Mouse (Mus musculus): ENCODE measurements around the gene Col23a1. TPM values are rescaled to one million over a fixed set of nuclear protein-coding genes. Genes with fewer than 3 reads are reported as not detected.

The Col23a1 gene
- total RNA-seq, 2 experiments from 2014 or later: 11.1 to 11.3 TPM

GRCm38 (mm10) chr11:51293956-51294530 is 4.3 kb downstream of the Col23a1 start:
- H3K27ac ChIP-seq: no peak overlapping the region
- intact Hi-C loops (cut with DNase I): no loop called here
- TF ChIP-seq CTCF (IDR thresholded peaks at IDR 0.05): no peak
- H3K4me3 ChIP-seq: no peak overlapping the region
- DNase-seq (ENCODE audit: extremely low spot score in 1 of 2, low spot score in 2 of 2): no peak

- H3K4me3 ChIP-seq: no peak overlapping the region
- TF ChIP-seq CTCF (IDR thresholded peaks at IDR 0.05): no peak
- DNase-seq (ENCODE audit: extremely low spot score in 1 of 2, low spot score in 2 of 2): no peak
- intact Hi-C loops (cut with DNase I): no loop called here
- H3K27ac ChIP-seq: no peak overlapping the region
These were observed 6.0 kb downstream of the Col23a1 start for GRCm38 (mm10) chr11:51295742-51296141.

GRCm38 (mm10) chr11:51298691-51299090 is 9.0 kb downstream of the Col23a1 start:
- TF ChIP-seq CTCF (IDR thresholded peaks at IDR 0.05): no peak
- Histone ChIP-seq H3K4me3 (no peak overlapping the region), H3K27ac (no peak overlapping the region)
- no peak for DNase-seq (ENCODE audit: extremely low spot score in 1 of 2, low spot score in 2 of 2)
- intact Hi-C loops (cut with DNase I): no loop called here

GRCm38 (mm10) chr11:51302396-51302795 is 12.7 kb downstream of the Col23a1 start:
- Histone ChIP-seq H3K4me3 (no peak overlapping the region), H3K27ac (no peak overlapping the region)
- intact Hi-C loops (cut with DNase I): no loop called here
- no peak for TF ChIP-seq CTCF (IDR thresholded peaks at IDR 0.05)
- no peak for DNase-seq (ENCODE audit: extremely low spot score in 1 of 2, low spot score in 2 of 2)

GRCm38 (mm10) chr11:51303981-51304553 is 14.3 kb downstream of the Col23a1 start:
- intact Hi-C loops (cut with DNase I): no loop called here
- peak in 1 of 2 experiments; percentile 21 for DNase-seq (ENCODE audit: extremely low spot score in 1 of 2, low spot score in 2 of 2)
- H3K4me3 ChIP-seq: no peak overlapping the region
- TF ChIP-seq CTCF (IDR thresholded peaks at IDR 0.05): no peak
- no peak overlapping the region for H3K27ac ChIP-seq

DNA sequence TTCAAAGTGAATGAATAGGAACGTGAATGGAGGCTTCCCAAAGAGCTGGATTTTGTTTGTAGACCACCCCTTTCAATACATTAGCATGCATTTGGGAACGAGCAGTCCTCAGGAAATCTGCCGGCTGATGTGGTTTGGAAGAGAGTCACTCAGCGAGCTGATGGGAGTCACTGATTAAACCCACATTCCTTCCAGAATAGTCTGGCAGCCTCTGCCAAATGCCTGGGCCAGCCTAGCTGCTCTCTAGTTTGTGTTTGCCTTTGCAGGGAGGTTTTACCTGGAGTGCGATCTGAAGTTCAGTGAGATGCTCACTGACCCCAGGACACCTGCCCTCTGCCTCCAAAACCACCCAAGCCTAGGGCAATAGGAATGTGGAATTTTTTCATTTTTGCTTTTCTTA is 18.6 kb downstream of the Col23a1 start:
- TF ChIP-seq CTCF (IDR thresholded peaks at IDR 0.05): no peak
- no peak overlapping the region for H3K27ac ChIP-seq
- intact Hi-C loops (cut with DNase I): no loop called here
- no peak overlapping the region for H3K4me3 ChIP-seq
- DNase-seq (ENCODE audit: extremely low spot score in 1 of 2, low spot score in 2 of 2): no peak

DNA sequence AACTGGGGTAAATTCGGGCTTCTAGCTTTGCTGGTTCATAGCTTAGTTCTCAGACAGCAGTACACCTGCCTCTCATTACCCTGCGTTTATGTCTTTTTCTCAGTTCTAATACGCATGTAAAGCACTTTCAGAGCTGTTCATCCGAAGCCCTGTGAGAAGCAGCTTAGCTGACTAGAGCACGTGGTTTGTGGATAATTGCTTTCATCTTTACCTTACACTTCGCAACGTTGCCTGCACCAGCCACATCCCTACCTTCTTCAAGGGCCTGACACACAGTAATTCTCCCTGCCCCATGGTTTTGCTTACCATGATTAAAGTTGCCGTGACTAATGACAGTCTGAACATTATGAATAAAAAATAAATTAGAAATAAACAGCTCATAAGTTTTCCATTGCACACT is 22.1 kb downstream of the Col23a1 start:
- no peak for TF ChIP-seq CTCF (IDR thresholded peaks at IDR 0.05)
- Histone ChIP-seq H3K4me3 (no peak overlapping the region), H3K27ac (no peak overlapping the region)
- no peak for DNase-seq (ENCODE audit: extremely low spot score in 1 of 2, low spot score in 2 of 2)
- intact Hi-C loops (cut with DNase I): no loop called here

DNA sequence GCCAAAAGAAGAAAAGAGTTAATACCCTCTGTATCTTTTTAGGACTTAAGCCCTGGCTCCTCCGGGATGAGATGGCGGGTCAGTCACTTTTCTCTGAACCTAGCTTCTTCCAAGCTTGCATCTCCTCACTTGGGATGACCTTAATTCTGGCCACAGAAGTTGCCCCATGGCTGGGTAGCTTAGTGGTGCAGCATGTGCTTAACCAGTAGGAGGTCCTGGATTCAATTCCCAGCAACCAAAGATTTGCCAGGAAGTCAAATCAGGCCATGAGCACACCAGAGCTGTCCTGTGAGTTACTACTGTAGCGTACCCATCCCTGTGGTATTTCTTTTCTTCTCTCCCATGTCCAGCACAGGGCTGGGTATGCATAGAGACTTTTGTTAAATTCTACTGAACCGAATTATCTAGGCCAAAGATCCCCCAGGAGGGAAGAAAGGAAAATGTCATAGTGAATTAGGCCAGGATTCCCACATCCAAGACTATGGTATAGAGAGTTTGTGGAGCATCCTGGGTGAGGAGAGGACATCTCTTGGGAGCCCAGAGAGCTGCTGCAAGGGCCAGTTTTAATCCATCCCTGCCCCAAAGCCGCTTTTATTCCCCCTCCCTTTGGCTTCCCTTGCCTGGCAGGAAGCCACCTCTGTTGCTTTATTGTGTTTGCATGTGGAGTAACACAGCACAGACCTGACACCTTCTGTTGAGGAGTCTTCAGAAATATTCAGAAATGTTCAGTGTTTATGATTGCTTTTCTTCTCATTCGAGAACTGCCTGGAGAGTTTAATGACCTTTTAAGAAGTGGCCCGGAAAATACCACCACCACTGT is 26.5 kb downstream of the Col23a1 start:
- intact Hi-C loops (cut with DNase I): no loop called here

DNA sequence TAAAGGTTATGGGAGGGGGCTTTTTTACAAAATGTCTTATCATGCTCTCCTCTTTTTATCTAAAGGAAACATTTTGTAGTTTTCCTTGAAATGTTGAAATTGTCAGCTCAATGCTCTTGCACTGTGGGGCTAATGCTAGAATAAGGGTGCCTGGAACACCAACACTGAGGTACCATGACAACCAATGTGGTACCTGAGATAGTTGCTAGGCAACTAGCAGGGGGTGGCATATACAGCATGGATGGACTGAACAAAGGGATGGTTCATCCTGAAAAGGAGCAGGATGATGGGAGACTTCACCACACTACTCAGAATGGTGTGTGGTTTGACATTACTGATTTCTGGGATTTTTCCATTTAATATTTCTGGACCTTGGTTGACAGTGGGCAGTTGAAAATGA is 30.9 kb downstream of the Col23a1 start:
- no peak for DNase-seq (ENCODE audit: extremely low spot score in 1 of 2, low spot score in 2 of 2)
- Histone ChIP-seq H3K4me3 (no peak overlapping the region), H3K27ac (no peak overlapping the region)
- intact Hi-C loops (cut with DNase I): no loop called here
- no peak for TF ChIP-seq CTCF (IDR thresholded peaks at IDR 0.05)

More for the DNA sequence above, 26.5 kb downstream of the Col23a1 start:
- DNase-seq (ENCODE audit: extremely low spot score in 1 of 2, low spot score in 2 of 2): no peak
- no peak overlapping the region for H3K4me3 ChIP-seq
- H3K27ac ChIP-seq: no peak overlapping the region
- no peak for TF ChIP-seq CTCF (IDR thresholded peaks at IDR 0.05)

- H3K4me3 ChIP-seq: no peak overlapping the region
- peak; percentile 59 for TF ChIP-seq CTCF (IDR thresholded peaks at IDR 0.05)
- no peak for DNase-seq (ENCODE audit: extremely low spot score in 1 of 2, low spot score in 2 of 2)
- H3K27ac ChIP-seq: no peak overlapping the region
- intact Hi-C loops (cut with DNase I): loop anchor here (2.0 to 5.0 kb wide), 3 partner anchors 65 to 208 kb away; no protein-coding TSS in a partner anchor
These were observed 37.2 kb downstream of the Col23a1 start for GRCm38 (mm10) chr11:51326908-51327307.

GRCm38 (mm10) chr11:51328387-51328942 is 38.7 kb downstream of the Col23a1 start:
- TF ChIP-seq CTCF (IDR thresholded peaks at IDR 0.05): no peak
- intact Hi-C loops (cut with DNase I): loop anchor here (5.0 kb wide), 1 partner anchor 64 kb away; no protein-coding TSS in a partner anchor
- Histone ChIP-seq H3K4me3 (no peak overlapping the region), H3K27ac (no peak overlapping the region)
- DNase-seq (ENCODE audit: extremely low spot score in 1 of 2, low spot score in 2 of 2): no peak

Data from left cerebral cortex, adult 2 months (tissue).